Mouse (Mus musculus) forebrain, embryonic 16.5 days (tissue): Measurements from ENCODE around the gene Cmtm2a. TPM values are rescaled to one million over a fixed set of nuclear protein-coding genes. Genes with fewer than 3 reads are reported as not detected.

Source experiments
- ATAC-seq: fragments of 200-750 bp; cut with Nextera tagmentation; 2 replicates; pipeline ENCODE4 v1.8.0; 2017; ENCODE audit warnings: mild to moderate bottlenecking, moderate library complexity
- H3K27ac ChIP-seq: fragments of 300-500 bp; sonication (generic); 2 replicates; pipeline ENCODE4 v1.5.1; 2014; ENCODE audit warnings: low read length, control low read depth
- H3K27me3 ChIP-seq: fragments of 300-500 bp; sonication (generic); replicated peaks from 2 replicates; pipeline ENCODE4 v1.6.1; 2014; ENCODE audit warnings: low read length; ENCODE audit not compliant: control insufficient read depth, insufficient read depth
- H3K36me3 ChIP-seq: fragments of 300-500 bp; sonication (generic); 2 replicates; pipeline ENCODE4 v1.6.1; 2014; ENCODE audit not compliant: control insufficient read depth, insufficient read depth
- H3K4me1 ChIP-seq: fragments of 300-500 bp; sonication (generic); replicated peaks from 2 replicates; pipeline ENCODE4 v1.6.1; 2014; ENCODE audit warnings: low read length; ENCODE audit not compliant: control insufficient read depth, insufficient read depth
- H3K4me2 ChIP-seq: fragments of 300-500 bp; sonication (generic); 2 replicates; pipeline ENCODE4 v1.6.1; 2014; ENCODE audit warnings: mild to moderate bottlenecking, low read length, control low read depth
- H3K4me3 ChIP-seq: fragments of 300-500 bp; sonication (generic); replicated peaks from 2 replicates; pipeline ENCODE4 v1.5.1; 2014; ENCODE audit warnings: mild to moderate bottlenecking, low read length, control low read depth
- H3K9ac ChIP-seq: fragments of 300-500 bp; sonication (generic); replicated peaks from 2 replicates; pipeline ENCODE4 v1.6.1; 2014; ENCODE audit warnings: low read depth, low read length, control low read depth
- H3K9me3 ChIP-seq: fragments of 300-500 bp; sonication (generic); 2 replicates; pipeline ENCODE4 v1.6.1; 2016; ENCODE audit warnings: low read length; ENCODE audit not compliant: control insufficient read depth
- WGBS: fragments of 180-500 bp; shearing (Covaris S2); extraction: QIAGEN DNeasy Blood & Tissue Kit; methylation state at CpG from one replicate; pipeline ENCODE4 v1.1.7; 2014; 5-methylcytosine and 5-hydroxymethylcytosine counted together
- polyA plus RNA-seq: library from polyadenylated mRNA; unstranded; fragments of >200 nt; fragmentation: Nextera tagmentation; extraction: Ambion mirVana; gene quantifications from 2 replicates; pipeline ENCODE4 v1.2.1, GENCODE M21; 2015

Cmtm2a gene
- polyA plus RNA-seq, 1 experiment from 2014 or later: not detected

- no peaks in the 10 kb centered on the region for H3K9me3 ChIP-seq
- no peak for ATAC-seq
- no peaks in the 10 kb centered on the region for H3K4me1 ChIP-seq
- H3K4me2 ChIP-seq: no peak overlapping the region
- H3K27me3 ChIP-seq: no peaks in the 10 kb centered on the region
- H3K4me3 ChIP-seq: no peak overlapping the region
- peaks cover 43% of the 10 kb centered on the region for H3K36me3 ChIP-seq
- WGBS: 89% methylated on average over 10 of the region's 10 CpGs
- H3K27ac ChIP-seq: no peak overlapping the region
- H3K9ac ChIP-seq: no peak overlapping the region
Observed at GRCm38 (mm10) chr8:104239418-104239861, 53.5 kb downstream of the Cmtm2a start.

GRCm38 (mm10) chr8:104234573-104234972 lies 58.4 kb downstream of the Cmtm2a start:
- Histone ChIP-seq H3K27ac (no peak overlapping the region), H3K9me3 (no peaks in the 10 kb centered on the region), H3K36me3 (peaks cover 59% of the 10 kb centered on the region), H3K9ac (no peak overlapping the region), H3K4me1 (no peaks in the 10 kb centered on the region), H3K4me2 (no peak overlapping the region), H3K4me3 (no peak overlapping the region), H3K27me3 (no peaks in the 10 kb centered on the region)
- peak; percentile 33; the same call in 1 of the 2 replicates for ATAC-seq
- 39% methylated on average over 6 of the region's 6 CpGs for WGBS

GRCm38 (mm10) chr8:104232919-104233318 lies 60.1 kb downstream of the Cmtm2a start:
- H3K36me3 ChIP-seq: peaks cover 48% of the 10 kb centered on the region
- no peaks in the 10 kb centered on the region for H3K9me3 ChIP-seq

GRCm38 (mm10) chr8:104232039-104232438 lies 60.9 kb downstream of the Cmtm2a start:
- Histone ChIP-seq H3K4me1 (no peaks in the 10 kb centered on the region), H3K9ac (no peak overlapping the region), H3K36me3 (peaks cover 53% of the 10 kb centered on the region), H3K9me3 (no peaks in the 10 kb centered on the region), H3K4me2 (no peak overlapping the region), H3K27me3 (no peaks in the 10 kb centered on the region), H3K4me3 (no peak overlapping the region), H3K27ac (no peak overlapping the region)
- WGBS: 97% methylated on average over 4 of the region's 4 CpGs
- no peak for ATAC-seq

More at GRCm38 (mm10) chr8:104232919-104233318, 60.1 kb downstream of the Cmtm2a start:
- Histone ChIP-seq H3K4me2 (no peak overlapping the region), H3K4me3 (no peak overlapping the region), H3K9ac (no peak overlapping the region), H3K4me1 (no peaks in the 10 kb centered on the region), H3K27ac (no peak overlapping the region), H3K27me3 (no peaks in the 10 kb centered on the region)
- ATAC-seq: no peak
- 96% methylated on average over 5 of the region's 5 CpGs for WGBS

Other genes with a start within 250 kb of the Cmtm2a start
- 9.2 and 12.6 TPM in 2 replicates for gene Cdh5, start 191.6 kb downstream of the Cmtm2a start, polyA plus RNA-seq
- 2.4 and 3.1 TPM in 2 replicates for gene Bean1, start 122.7 kb downstream of the Cmtm2a start, polyA plus RNA-seq
- 51.7 and 54.3 TPM in 2 replicates for gene Tk2, start 44.6 kb downstream of the Cmtm2a start, polyA plus RNA-seq
- 36.0 and 36.3 TPM in 2 replicates for gene Cklf, start 42.3 kb downstream of the Cmtm2a start, polyA plus RNA-seq
- gene Gm45711, start 16.9 kb upstream of the Cmtm2a start, polyA plus RNA-seq: not detected in 2 replicates
- gene Cmtm1, start 17.0 kb upstream of the Cmtm2a start, polyA plus RNA-seq: not detected in 2 replicates
- not detected in 2 replicates for gene Gm11020, start 28.4 kb upstream of the Cmtm2a start, polyA plus RNA-seq
- gene Cmtm2b, start 29.0 kb upstream of the Cmtm2a start, polyA plus RNA-seq: not detected in 2 replicates
- 34.0 and 39.6 TPM in 2 replicates for gene Cmtm3, start 46.2 kb upstream of the Cmtm2a start, polyA plus RNA-seq
- gene Cmtm4, start 102.6 kb upstream of the Cmtm2a start, polyA plus RNA-seq: 2.8 and 3.2 TPM in 2 replicates
- gene Dync1li2, start 149.9 kb upstream of the Cmtm2a start, polyA plus RNA-seq: 139 and 143 TPM in 2 replicates
- 0.16 and 0.25 TPM in 2 replicates for gene Terb1, start 216.7 kb upstream of the Cmtm2a start, polyA plus RNA-seq
- gene Nae1, start 241.5 kb upstream of the Cmtm2a start, polyA plus RNA-seq: 122 and 131 TPM in 2 replicates
- 1.6 and 1.9 TPM in 2 replicates for gene Car7, start 241.5 kb upstream of the Cmtm2a start, polyA plus RNA-seq